Mouse (Mus musculus) kidney, postnatal 0 days (tissue): ENCODE results near the gene A630001G21Rik. TPM values are rescaled to one million over a fixed set of nuclear protein-coding genes. Genes with fewer than 3 reads are reported as not detected.
A peak's percentile ranks its signal among the peaks of the same experiment; 100 is the strongest.

Experiments used
- ATAC-seq: fragments of 200-750 bp; cut with Nextera tagmentation; replicated peaks from 2 replicates; pipeline ENCODE4 v1.8.0; 2017; ENCODE audit warnings: low read depth, moderate number of reproducible peaks, moderate TSS enrichment, moderate library complexity; ENCODE audit not compliant: low FRiP score
- DNase-seq: peaks from one replicate; pipeline ENCODE4 v3.0.0-alpha.2; 2016; ENCODE audit warnings: low spot score
- H3K27ac ChIP-seq: fragments of 300-500 bp; sonication (generic); 2 replicates; pipeline ENCODE4 v1.5.1; 2014; ENCODE audit warnings: mild to moderate bottlenecking
- H3K27me3 ChIP-seq: fragments of 300-500 bp; sonication (generic); 2 replicates; pipeline ENCODE4 v1.6.1; 2014; ENCODE audit warnings: low read length, mixed read lengths; ENCODE audit not compliant: insufficient read depth
- H3K36me3 ChIP-seq: fragments of 300-500 bp; sonication (generic); 2 replicates; pipeline ENCODE4 v1.6.1; 2014; ENCODE audit warnings: low read length, mixed read lengths; ENCODE audit not compliant: insufficient read depth
- H3K4me1 ChIP-seq: fragments of 300-500 bp; sonication (generic); replicated peaks from 2 replicates; pipeline ENCODE4 v1.6.1; 2014; ENCODE audit warnings: antibody characterized with exemption, low read length, mixed read lengths; ENCODE audit not compliant: insufficient read depth
- H3K4me2 ChIP-seq: fragments of 300-500 bp; sonication (generic); 2 replicates; pipeline ENCODE4 v1.6.1; 2014; ENCODE audit warnings: mild to moderate bottlenecking, low read length, moderate library complexity, mixed read lengths
- H3K4me3 ChIP-seq: fragments of 300-500 bp; sonication (generic); replicated peaks from 2 replicates; pipeline ENCODE4 v1.5.1; 2014; ENCODE audit warnings: low read depth, low read length
- H3K9ac ChIP-seq: fragments of 300-500 bp; sonication (generic); 2 replicates; pipeline ENCODE4 v1.6.1; 2014; ENCODE audit warnings: low read depth, low read length
- H3K9me3 ChIP-seq: fragments of 300-500 bp; sonication (generic); replicated peaks from 2 replicates; pipeline ENCODE4 v1.6.1; 2016; ENCODE audit warnings: low read length, inconsistent platforms, mixed read lengths
- CTCF ChIP-seq: IDR thresholded peaks from 2 replicates; pipeline ENCODE4 v1.5.1; 2016; ENCODE audit warnings: antibody characterized with exemption, low read depth, mild to moderate bottlenecking, moderate library complexity
- WGBS: fragments of 180-500 bp; shearing (Covaris S2); extraction: QIAGEN DNeasy Blood & Tissue Kit; methylation state at CpG from one replicate; pipeline ENCODE4 v1.1.7; 2014; 5-methylcytosine and 5-hydroxymethylcytosine counted together
- microRNA-seq: library from miRNA; unstranded; fragments of <30 nt; microRNA quantifications from one replicate; pipeline ENCODE4, GENCODE M21; 2016
- polyA plus RNA-seq: library from polyadenylated mRNA; unstranded; fragments of >200 nt; fragmentation: Nextera tagmentation; extraction: Ambion mirVana; gene quantifications from 2 replicates; pipeline ENCODE4 v1.2.1, GENCODE M21; 2015

A630001G21Rik gene
- polyA plus RNA-seq, 1 experiment from 2014 or later, result 1.7 TPM

- H3K4me2 ChIP-seq, result no peak overlapping the region
- H3K9me3 ChIP-seq, result no peaks in the 10 kb centered on the region
- H3K4me3 ChIP-seq, result no peak overlapping the region
- no peaks in the 10 kb centered on the region for H3K36me3 ChIP-seq
- 73% methylated on average over 1 of the region's 1 CpGs for WGBS
- ATAC-seq, result no peak
- H3K9ac ChIP-seq, result no peak overlapping the region
- H3K27ac ChIP-seq, result no peak overlapping the region
- no peak for TF ChIP-seq CTCF
- no peak for DNase-seq
- no peaks in the 10 kb centered on the region for H3K4me1 ChIP-seq
- H3K27me3 ChIP-seq, result no peaks in the 10 kb centered on the region
These were observed 86.2 kb downstream of the A630001G21Rik start for GRCm38 (mm10) chr1:85692281-85692680.

DNA sequence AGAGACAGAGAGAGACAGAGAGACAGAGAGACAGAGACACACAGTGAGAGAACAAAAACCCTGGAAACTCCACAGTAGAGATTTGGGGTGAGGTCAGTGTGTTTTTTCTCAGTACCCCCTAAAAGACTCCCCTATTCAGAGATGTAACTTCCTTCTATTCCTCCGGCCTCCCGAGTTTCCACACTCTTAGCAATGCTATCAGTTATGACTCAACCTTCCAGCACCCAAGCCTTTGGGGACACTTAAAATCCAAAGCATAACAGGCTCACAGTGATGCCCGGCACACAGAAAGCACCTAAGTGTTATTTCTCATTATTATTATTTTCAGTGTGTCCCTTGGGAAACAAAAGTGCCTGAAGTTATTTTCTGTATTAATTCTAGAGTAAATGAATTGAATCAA is 87.9 kb downstream of the A630001G21Rik start:
- no peak for TF ChIP-seq CTCF
- WGBS, result 78% methylated on average over 3 of the region's 3 CpGs
- H3K4me3 ChIP-seq, result no peak overlapping the region
- no peak overlapping the region for H3K9ac ChIP-seq
- H3K9me3 ChIP-seq, result no peaks in the 10 kb centered on the region
- ATAC-seq (no peak), DNase-seq (no peak)
- no peaks in the 10 kb centered on the region for H3K4me1 ChIP-seq
- H3K36me3 ChIP-seq, result no peaks in the 10 kb centered on the region
- H3K27ac ChIP-seq, result no peak overlapping the region
- no peak overlapping the region for H3K4me2 ChIP-seq
- no peaks in the 10 kb centered on the region for H3K27me3 ChIP-seq

GRCm38 (mm10) chr1:85687346-85687745 is 91.1 kb downstream of the A630001G21Rik start:
- no peak overlapping the region for H3K4me2 ChIP-seq
- H3K4me3 ChIP-seq, result no peak overlapping the region
- no peaks in the 10 kb centered on the region for H3K9me3 ChIP-seq
- no peaks in the 10 kb centered on the region for H3K36me3 ChIP-seq
- peak; percentile 8 for DNase-seq
- no peak for ATAC-seq
- no peaks in the 10 kb centered on the region for H3K27me3 ChIP-seq
- no peak for TF ChIP-seq CTCF
- H3K9ac ChIP-seq, result no peak overlapping the region
- 42% methylated on average over 5 of the region's 5 CpGs for WGBS
- H3K27ac ChIP-seq, result no peak overlapping the region
- no peaks in the 10 kb centered on the region for H3K4me1 ChIP-seq

GRCm38 (mm10) chr1:85686666-85687065 is 91.8 kb downstream of the A630001G21Rik start:
- WGBS, result 64% methylated on average over 5 of the region's 5 CpGs
- TF ChIP-seq CTCF, result no peak
- Histone ChIP-seq H3K4me1 (no peaks in the 10 kb centered on the region), H3K27me3 (no peaks in the 10 kb centered on the region), H3K9me3 (no peaks in the 10 kb centered on the region), H3K36me3 (no peaks in the 10 kb centered on the region), H3K4me3 (no peak overlapping the region), H3K4me2 (no peak overlapping the region), H3K27ac (no peak overlapping the region), H3K9ac (no peak overlapping the region)
- DNase-seq, result no peak
- ATAC-seq, result no peak

- Histone ChIP-seq H3K9ac (no peak overlapping the region), H3K4me1 (no peaks in the 10 kb centered on the region), H3K4me2 (no peak overlapping the region), H3K9me3 (no peaks in the 10 kb centered on the region), H3K27ac (no peak overlapping the region), H3K27me3 (no peaks in the 10 kb centered on the region), H3K36me3 (no peaks in the 10 kb centered on the region), H3K4me3 (no peak overlapping the region)
- no peak for TF ChIP-seq CTCF
- ATAC-seq, result no peak
- DNase-seq, result peak; percentile 5
- WGBS, result 58% methylated on average over 4 of the region's 4 CpGs
These were observed 98.2 kb downstream of the A630001G21Rik start for GRCm38 (mm10) chr1:85680226-85680625.

Small RNA genes within 50 kb of the gene (microRNA-seq; reads per million reads assigned to microRNA genes)
- gene Gm25472 (not detected), gene Mir8096 (not detected)

Other genes with a start within 250 kb of the A630001G21Rik start
- not detected in 2 replicates for gene G530012D18Rik, start 203.0 kb downstream of the A630001G21Rik start, polyA plus RNA-seq
- gene Sp110, start 179.8 kb downstream of the A630001G21Rik start, polyA plus RNA-seq, result 1.9 and 2.1 TPM in 2 replicates
- 2.1 and 2.3 TPM in 2 replicates for gene Sp140, start 178.3 kb downstream of the A630001G21Rik start, polyA plus RNA-seq
- gene Sp100, start 128.7 kb downstream of the A630001G21Rik start, polyA plus RNA-seq, result 17.4 and 19.2 TPM in 2 replicates
- gene Cab39, start 14.8 kb upstream of the A630001G21Rik start, polyA plus RNA-seq, result 31.3 and 34.6 TPM in 2 replicates
- 256 TPM in 2 replicates for gene Itm2c, start 115.6 kb upstream of the A630001G21Rik start, polyA plus RNA-seq
- gene 4933407L21Rik, start 149.8 kb upstream of the A630001G21Rik start, polyA plus RNA-seq, result 1.3 and 2.0 TPM in 2 replicates
- 0.03 TPM in 1 of 2 replicates, not detected in the other for gene Gpr55, start 182.4 kb upstream of the A630001G21Rik start, polyA plus RNA-seq
- 0.21 TPM in 1 of 2 replicates, not detected in the other for gene Spata3, start 238.2 kb upstream of the A630001G21Rik start, polyA plus RNA-seq